Mouse (Mus musculus): ENCODE measurements around the gene Rrp36. TPM values are rescaled to one million over a fixed set of nuclear protein-coding genes. Genes with fewer than 3 reads are reported as not detected.

The Rrp36 gene
- polyA plus RNA-seq, 1 experiment from 2014 or later = 54.0 TPM

Other genes starting within 250 kb of the Rrp36 start
- gene Crip3, start 245.4 kb downstream of the Rrp36 start, polyA plus RNA-seq (2014; fragmentation: Nextera tagmentation; extraction: Ambion mirVana) = 0.43 and 1.0 TPM in 2 replicates
- not detected in 2 replicates for gene Slc22a7, start 235.9 kb downstream of the Rrp36 start, polyA plus RNA-seq (2014; fragmentation: Nextera tagmentation; extraction: Ambion mirVana)
- 0.38 and 0.63 TPM in 2 replicates for gene Ttbk1, start 186.7 kb downstream of the Rrp36 start, polyA plus RNA-seq (2014; fragmentation: Nextera tagmentation; extraction: Ambion mirVana)
- gene Dnph1, start 177.6 kb downstream of the Rrp36 start, polyA plus RNA-seq (2014; fragmentation: Nextera tagmentation; extraction: Ambion mirVana) = 65.9 and 74.9 TPM in 2 replicates
- gene Cul9, start 128.0 kb downstream of the Rrp36 start, polyA plus RNA-seq (2014; fragmentation: Nextera tagmentation; extraction: Ambion mirVana) = 3.5 and 3.7 TPM in 2 replicates
- gene Srf, start 118.2 kb downstream of the Rrp36 start, polyA plus RNA-seq (2014; fragmentation: Nextera tagmentation; extraction: Ambion mirVana) = 6.4 and 11.1 TPM in 2 replicates
- 25.7 and 34.5 TPM in 2 replicates for gene Ptk7, start 44.8 kb downstream of the Rrp36 start, polyA plus RNA-seq (2014; fragmentation: Nextera tagmentation; extraction: Ambion mirVana)
- 17.7 and 22.5 TPM in 2 replicates for gene Klc4, start 28.3 kb downstream of the Rrp36 start, polyA plus RNA-seq (2014; fragmentation: Nextera tagmentation; extraction: Ambion mirVana)
- gene Mrpl2, start 28.1 kb downstream of the Rrp36 start, polyA plus RNA-seq (2014; fragmentation: Nextera tagmentation; extraction: Ambion mirVana) = 114 and 117 TPM in 2 replicates
- gene Cul7, start 24.0 kb downstream of the Rrp36 start, polyA plus RNA-seq (2014; fragmentation: Nextera tagmentation; extraction: Ambion mirVana) = 27.9 and 28.1 TPM in 2 replicates
- 165 and 186 TPM in 2 replicates for gene Mea1, start 4.4 kb upstream of the Rrp36 start, polyA plus RNA-seq (2014; fragmentation: Nextera tagmentation; extraction: Ambion mirVana)
- gene Klhdc3, start 6.6 kb upstream of the Rrp36 start, polyA plus RNA-seq (2014; fragmentation: Nextera tagmentation; extraction: Ambion mirVana) = 117 and 121 TPM in 2 replicates
- gene Ppp2r5d, start 30.8 kb upstream of the Rrp36 start, polyA plus RNA-seq (2014; fragmentation: Nextera tagmentation; extraction: Ambion mirVana) = 111 and 115 TPM in 2 replicates
- 13.9 and 17.4 TPM in 2 replicates for gene Pex6, start 37.1 kb upstream of the Rrp36 start, polyA plus RNA-seq (2014; fragmentation: Nextera tagmentation; extraction: Ambion mirVana)
- 0.35 and 0.62 TPM in 2 replicates for gene Gnmt, start 54.8 kb upstream of the Rrp36 start, polyA plus RNA-seq (2014; fragmentation: Nextera tagmentation; extraction: Ambion mirVana)
- gene Cnpy3, start 77.9 kb upstream of the Rrp36 start, polyA plus RNA-seq (2014; fragmentation: Nextera tagmentation; extraction: Ambion mirVana) = 52.2 and 55.1 TPM in 2 replicates
- 0.32 and 0.49 TPM in 2 replicates for gene Ptcra, start 89.4 kb upstream of the Rrp36 start, polyA plus RNA-seq (2014; fragmentation: Nextera tagmentation; extraction: Ambion mirVana)
- gene 2310039H08Rik, start 98.3 kb upstream of the Rrp36 start, polyA plus RNA-seq (2014; fragmentation: Nextera tagmentation; extraction: Ambion mirVana) = 54.1 and 56.0 TPM in 2 replicates
- gene Rpl7l1, start 108.3 kb upstream of the Rrp36 start, polyA plus RNA-seq (2014; fragmentation: Nextera tagmentation; extraction: Ambion mirVana) = 198 and 207 TPM in 2 replicates
- gene Bicral, start 184.1 kb upstream of the Rrp36 start, polyA plus RNA-seq (2014; fragmentation: Nextera tagmentation; extraction: Ambion mirVana) = 4.7 TPM in 2 replicates
- gene Tbcc, start 216.3 kb upstream of the Rrp36 start, polyA plus RNA-seq (2014; fragmentation: Nextera tagmentation; extraction: Ambion mirVana) = 73.7 and 78.8 TPM in 2 replicates
- gene Prph2, start 236.1 kb upstream of the Rrp36 start, polyA plus RNA-seq (2014; fragmentation: Nextera tagmentation; extraction: Ambion mirVana) = not detected in 2 replicates

Measured in embryonic facial prominence, embryonic 11.5 days (tissue).